Mouse (Mus musculus): ENCODE data around the gene Rbm43. TPM values are rescaled to one million over a fixed set of nuclear protein-coding genes. Genes with fewer than 3 reads are reported as not detected.

Rbm43 gene
- polyA plus RNA-seq (2015; fragmentation: Nextera tagmentation; extraction: Ambion mirVana), result 5.1 and 5.5 TPM in 2 replicates

GRCm38 (mm10) chr2:51934574-51935334 is at the start of gene Rbm43:
Gene Rbm43 (minus strand): TSS chr2:51935163.
- Histone ChIP-seq H3K4me1 (replicated peaks; ENCODE audit: control insufficient read depth, insufficient read depth, low read length) (no peaks in the 10 kb centered on the region; the same call in 1 of the 2 replicates), H3K27me3 (replicated peaks; ENCODE audit: control insufficient read depth, insufficient read depth, low read length) (no peaks in the 10 kb centered on the region), H3K9ac (ENCODE audit: low read depth, low read length) (peak within 1 kb of the TSS; percentile 65), H3K36me3 (ENCODE audit: control insufficient read depth, insufficient read depth) (no peaks in the 10 kb centered on the region), H3K4me2 (replicated peaks; ENCODE audit: low read depth) (peak within 1 kb of the TSS; percentile 78), H3K27ac (ENCODE audit: low read depth, low read length) (0 out of 2 replicates have a peak within 1 kb of the TSS, but pooled peaks have one; percentile 23), H3K4me3 (ENCODE audit: low read depth, low read length) (peak within 1 kb of the TSS; percentile 70), H3K9me3 (ENCODE audit: control insufficient read depth) (no peaks in the 10 kb centered on the region)
- peak; percentile 64 for TF ChIP-seq CTCF (IDR thresholded peaks at IDR 0.05; ENCODE audit: low read depth)
- WGBS, result 1% methylated on average over 48 of the region's 48 CpGs
- peak; percentile 73 for ATAC-seq

- no peaks in the 10 kb centered on the region for H3K36me3 ChIP-seq (ENCODE audit: control insufficient read depth, insufficient read depth)
- H3K27me3 ChIP-seq (replicated peaks; ENCODE audit: control insufficient read depth, insufficient read depth, low read length), result no peaks in the 10 kb centered on the region
- no peaks in the 10 kb centered on the region for H3K4me1 ChIP-seq (replicated peaks; ENCODE audit: control insufficient read depth, insufficient read depth, low read length)
- 52% methylated on average over 13 of the region's 13 CpGs for WGBS
- no peaks in the 10 kb centered on the region for H3K9me3 ChIP-seq (ENCODE audit: control insufficient read depth)
- H3K4me2 ChIP-seq (replicated peaks; ENCODE audit: low read depth), result peak overlapping the region; percentile 24; the same call in 1 of the 2 replicates
- no peak overlapping the region for H3K27ac ChIP-seq (ENCODE audit: low read depth, low read length)
- ATAC-seq, result no peak
- no peak overlapping the region for H3K4me3 ChIP-seq (ENCODE audit: low read depth, low read length)
- no peak overlapping the region for H3K9ac ChIP-seq (ENCODE audit: low read depth, low read length)
- TF ChIP-seq CTCF (IDR thresholded peaks at IDR 0.05; ENCODE audit: low read depth), result no peak
Measured at GRCm38 (mm10) chr2:51982288-51982687, 47.3 kb upstream of the Rbm43 start.

GRCm38 (mm10) chr2:51981630-51982029 is 46.7 kb upstream of the Rbm43 start:
- Histone ChIP-seq H3K4me3 (ENCODE audit: low read depth, low read length) (no peak overlapping the region), H3K9ac (ENCODE audit: low read depth, low read length) (no peak overlapping the region), H3K27me3 (replicated peaks; ENCODE audit: control insufficient read depth, insufficient read depth, low read length) (no peaks in the 10 kb centered on the region), H3K9me3 (ENCODE audit: control insufficient read depth) (no peaks in the 10 kb centered on the region), H3K4me1 (replicated peaks; ENCODE audit: control insufficient read depth, insufficient read depth, low read length) (no peaks in the 10 kb centered on the region), H3K27ac (ENCODE audit: low read depth, low read length) (peak overlapping the region; percentile 28; the same call in 1 of the 2 replicates), H3K4me2 (replicated peaks; ENCODE audit: low read depth) (peak overlapping the region; percentile 41), H3K36me3 (ENCODE audit: control insufficient read depth, insufficient read depth) (no peaks in the 10 kb centered on the region)
- ATAC-seq, result no peak
- WGBS, result 55% methylated on average over 11 of the region's 11 CpGs
- no peak for TF ChIP-seq CTCF (IDR thresholded peaks at IDR 0.05; ENCODE audit: low read depth)

- peak within 1 kb of the TSS; percentile 87 for H3K27ac ChIP-seq (ENCODE audit: low read depth, low read length)
Measured at GRCm38 (mm10) chr2:51973410-51973968, 38.5 kb upstream of the Rbm43 start, which contains the start of gene Nmi. Gene Nmi (minus strand): TSS chr2:51973494.

GRCm38 (mm10) chr2:51972641-51973409 is 37.9 kb upstream of the Rbm43 start:
- H3K4me1 ChIP-seq (replicated peaks; ENCODE audit: control insufficient read depth, insufficient read depth, low read length), result no peaks in the 10 kb centered on the region
- peak; percentile 90 for ATAC-seq
- no peaks in the 10 kb centered on the region for H3K27me3 ChIP-seq (replicated peaks; ENCODE audit: control insufficient read depth, insufficient read depth, low read length)
- H3K9ac ChIP-seq (ENCODE audit: low read depth, low read length), result peak overlapping the region; percentile 65
- WGBS, result 4% methylated on average over 40 of the region's 40 CpGs
- H3K4me2 ChIP-seq (replicated peaks; ENCODE audit: low read depth), result peak overlapping the region; percentile 63
- no peaks in the 10 kb centered on the region for H3K36me3 ChIP-seq (ENCODE audit: control insufficient read depth, insufficient read depth)
- H3K27ac ChIP-seq (ENCODE audit: low read depth, low read length), result peak overlapping the region; percentile 87
- H3K9me3 ChIP-seq (ENCODE audit: control insufficient read depth), result no peaks in the 10 kb centered on the region
- no peak for TF ChIP-seq CTCF (IDR thresholded peaks at IDR 0.05; ENCODE audit: low read depth)
- peak overlapping the region; percentile 58 for H3K4me3 ChIP-seq (ENCODE audit: low read depth, low read length)

More at GRCm38 (mm10) chr2:51973410-51973968, 38.5 kb upstream of the Rbm43 start, which contains the start of gene Nmi:
- H3K27me3 ChIP-seq (replicated peaks; ENCODE audit: control insufficient read depth, insufficient read depth, low read length), result no peaks in the 10 kb centered on the region
- 76% methylated on average over 9 of the region's 9 CpGs for WGBS
- H3K4me3 ChIP-seq (ENCODE audit: low read depth, low read length), result peak within 1 kb of the TSS; percentile 58
- no peak for TF ChIP-seq CTCF (IDR thresholded peaks at IDR 0.05; ENCODE audit: low read depth)
- no peaks in the 10 kb centered on the region for H3K36me3 ChIP-seq (ENCODE audit: control insufficient read depth, insufficient read depth)
- H3K4me1 ChIP-seq (replicated peaks; ENCODE audit: control insufficient read depth, insufficient read depth, low read length), result no peaks in the 10 kb centered on the region
- H3K9me3 ChIP-seq (ENCODE audit: control insufficient read depth), result no peaks in the 10 kb centered on the region
- H3K9ac ChIP-seq (ENCODE audit: low read depth, low read length), result peak within 1 kb of the TSS; percentile 65
- ATAC-seq, result 0 out of 2 replicates have a peak, but pooled peaks have one; percentile 21
- peak within 1 kb of the TSS; percentile 63 for H3K4me2 ChIP-seq (replicated peaks; ENCODE audit: low read depth)
